22 mouse cellular contexts compared by ENCODE assay signal in the genomic region with DNA sequence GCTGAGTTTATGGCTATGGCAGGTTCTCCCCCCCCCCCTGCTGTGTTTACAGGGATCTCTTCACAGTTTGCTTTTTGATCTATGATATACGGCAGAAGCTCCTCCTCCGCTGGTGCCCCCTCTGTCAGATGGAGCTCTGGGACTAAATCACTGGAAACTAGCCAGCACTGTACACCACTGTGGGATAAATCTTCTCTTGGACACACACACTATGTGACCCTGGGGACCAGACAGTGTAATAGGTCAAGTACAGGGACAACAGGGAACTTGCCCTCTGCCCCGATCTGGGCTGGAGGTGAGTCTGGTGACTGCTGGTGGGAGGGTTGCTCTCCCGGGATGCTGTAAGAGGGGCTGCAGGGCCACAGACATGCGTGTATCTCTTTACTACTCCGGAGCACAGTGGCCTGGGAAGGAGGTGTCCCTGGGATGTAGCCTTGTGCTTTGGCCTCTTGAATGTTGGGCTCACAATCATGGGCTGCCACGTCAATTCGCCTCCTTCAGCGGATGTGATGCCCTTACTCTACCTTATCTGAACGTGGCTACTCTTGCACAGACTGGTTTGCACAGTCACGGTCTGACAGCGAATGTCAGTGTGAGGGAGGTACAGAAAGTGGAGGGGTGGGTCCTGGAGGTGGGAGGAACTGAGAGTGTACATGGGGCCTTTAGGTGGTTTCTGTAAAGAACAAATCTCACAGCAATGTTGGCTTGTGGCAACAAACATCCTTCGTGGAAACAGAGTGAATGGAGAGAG.
DNase-seq lines count a peak whose midpoint lies in the region; ATAC-seq lines count a peak whose summit lies in the region.
"Had no signal": no experiment of that assay in that cellular context is flagged by ENCODE, and none has a peak within 500 bp of the region (broad histone marks: within the 10 kb centered on the region; RNA-seq: fewer than 3 reads in every experiment).

No protein-coding gene starts in this region.

- WGBS in midbrain, embryonic 10.5 days, result 84% methylated on average over 13 of the region's 13 CpGs
- WGBS in midbrain, embryonic 15.5 days, result 76% methylated on average over 13 of the region's 13 CpGs
- 42% methylated on average over 13 of the region's 13 CpGs for WGBS in liver, embryonic 16.5 days (ENCODE audit: insufficient replicate concordance)

- H3K4me3 ChIP-seq in midbrain, embryonic 10.5 days, result no peak overlapping the region
- no peak overlapping the region for H3K4me3 ChIP-seq in midbrain, embryonic 15.5 days
- no peak overlapping the region for H3K4me3 ChIP-seq in liver, embryonic 16.5 days (ENCODE audit: low read depth, low read length)
- H3K4me3 ChIP-seq: embryonic facial prominence, embryonic 12.5 days; erythroblast, embryonic 14.5 days; forebrain, embryonic 15.5 days; hindbrain, embryonic 12.5 days; limb, embryonic 12.5 days; midbrain, embryonic 13.5 days; myocyte had no signal

- H3K4me1 ChIP-seq in midbrain, embryonic 10.5 days, result peaks cover 23% of the 10 kb centered on the region
- peaks cover 6% of the 10 kb centered on the region; the same call in 1 of the 2 replicates for H3K4me1 ChIP-seq in midbrain, embryonic 15.5 days
- H3K4me1 ChIP-seq in liver, embryonic 16.5 days (ENCODE audit: control insufficient read depth, low read depth, low read length), result peaks cover 10% of the 10 kb centered on the region

- no peaks in the 10 kb centered on the region for H3K36me3 ChIP-seq in midbrain, embryonic 10.5 days
- no peaks in the 10 kb centered on the region for H3K36me3 ChIP-seq in midbrain, embryonic 15.5 days (replicated peaks)
- no peaks in the 10 kb centered on the region for H3K36me3 ChIP-seq in liver, embryonic 16.5 days (ENCODE audit: control insufficient read depth, insufficient read depth)
- no peaks in the 10 kb centered on the region for H3K36me3 ChIP-seq in splenic B cell, adult 2 months (ENCODE audit: control insufficient read depth, insufficient read depth, low read length, poor library complexity, severe bottlenecking)
- H3K36me3 ChIP-seq: embryonic facial prominence, embryonic 12.5 days; forebrain, embryonic 15.5 days; hindbrain, embryonic 12.5 days; limb, embryonic 12.5 days; midbrain, embryonic 13.5 days had no signal

- peaks cover 41% of the 10 kb centered on the region for H3K27me3 ChIP-seq in midbrain, embryonic 10.5 days (ENCODE audit: low read depth, poor library complexity, severe bottlenecking)
- no peaks in the 10 kb centered on the region for H3K27me3 ChIP-seq in midbrain, embryonic 15.5 days (replicated peaks)
- H3K27me3 ChIP-seq in liver, embryonic 16.5 days (ENCODE audit: control insufficient read depth, insufficient read depth, low read depth, low read length), result peaks cover 3% of the 10 kb centered on the region
- H3K27me3 ChIP-seq in splenic B cell, adult 2 months (ENCODE audit: control insufficient read depth, insufficient read depth, low read length, poor library complexity, severe bottlenecking), result no peaks in the 10 kb centered on the region
- H3K27me3 ChIP-seq: embryonic facial prominence, embryonic 12.5 days; forebrain, embryonic 15.5 days; midbrain, embryonic 13.5 days had no signal

- no peak for DNase-seq in midbrain, embryonic 10.5 days (ENCODE audit: low spot score)
- DNase-seq in embryo, embryonic 10.5 days (ENCODE audit: low spot score), result peak; percentile 46
- DNase-seq in splenic B cell, adult 2 months (ENCODE audit: low read depth, low spot score), result peak; percentile 24
- no peak for DNase-seq in layer of hippocampus, adult 11-12 months (ENCODE audit: low spot score)
- DNase-seq in heart, postnatal 36 days, result no peak
- DNase-seq: adrenal gland, postnatal 25 days; cerebellum, adult 18-20 months; cerebellum, postnatal 25 days; gastrocnemius, postnatal 36 days; lung, embryonic 14.5 days; lung, postnatal 36 days had no signal

- H3K9me3 ChIP-seq in midbrain, embryonic 10.5 days (replicated peaks), result no peaks in the 10 kb centered on the region
- no peaks in the 10 kb centered on the region for H3K9me3 ChIP-seq in midbrain, embryonic 15.5 days
- H3K9me3 ChIP-seq in liver, embryonic 16.5 days (replicated peaks; ENCODE audit: control insufficient read depth, low read length), result no peaks in the 10 kb centered on the region
- H3K9me3 ChIP-seq: embryonic facial prominence, embryonic 12.5 days; forebrain, embryonic 15.5 days; hindbrain, embryonic 12.5 days; limb, embryonic 12.5 days; midbrain, embryonic 13.5 days had no signal

- no peak overlapping the region for H3K4me2 ChIP-seq in midbrain, embryonic 15.5 days
- H3K4me2 ChIP-seq in liver, embryonic 16.5 days (ENCODE audit: low read depth, low read length), result no peak overlapping the region
- H3K4me2 ChIP-seq: embryonic facial prominence, embryonic 12.5 days; forebrain, embryonic 15.5 days; hindbrain, embryonic 12.5 days; limb, embryonic 12.5 days; lung, embryonic 14.5 days; midbrain, embryonic 13.5 days had no signal

- peak overlapping the region; percentile 38; the same call in 1 of the 2 replicates for H3K27ac ChIP-seq in midbrain, embryonic 10.5 days (replicated peaks)
- H3K27ac ChIP-seq in midbrain, embryonic 15.5 days, result no peak overlapping the region
- no peak overlapping the region for H3K27ac ChIP-seq in liver, embryonic 16.5 days (ENCODE audit: low read length)
- H3K27ac ChIP-seq: embryonic facial prominence, embryonic 12.5 days; forebrain, embryonic 15.5 days; hindbrain, embryonic 12.5 days; limb, embryonic 12.5 days; midbrain, embryonic 13.5 days had no signal

- no peak overlapping the region for H3K9ac ChIP-seq in midbrain, embryonic 15.5 days
- no peak overlapping the region for H3K9ac ChIP-seq in liver, embryonic 16.5 days (ENCODE audit: low read depth, low read length)
- H3K9ac ChIP-seq: embryonic facial prominence, embryonic 12.5 days; forebrain, embryonic 15.5 days; hindbrain, embryonic 12.5 days; limb, embryonic 12.5 days; lung, embryonic 14.5 days; midbrain, embryonic 13.5 days had no signal

- ATAC-seq in midbrain, embryonic 15.5 days (replicated peaks), result no peak
- ATAC-seq in liver, embryonic 16.5 days (ENCODE audit: low read depth), result peak; percentile 69
- ATAC-seq: activated CD4-positive, CD25-positive, alpha-beta regulatory T cell, adult 4 months; forebrain, embryonic 15.5 days; inflammation-experienced regulatory T-cells, adult 6 months; midbrain, embryonic 13.5 days had no signal

- intact Hi-C loops in heart, postnatal 36 days (cut with DNase I), result no loop called here

Comparison
In these comparisons a context has a peak if more than half of its experiments do, and no peak if none do; other contexts are left out.
1. DNase-seq: peak in embryo, embryonic 10.5 days (single experiment) and splenic B cell, adult 2 months (single experiment); none in midbrain, embryonic 10.5 days (single experiment), layer of hippocampus, adult 11-12 months (single experiment) and heart, postnatal 36 days (0 of 2).